Mouse (Mus musculus) adrenal gland (tissue): Measurements from ENCODE around the gene Tmprss9.

ENCODE experiments used
- intact Hi-C: fragments of 180-260 bp; cut with DNase I; formaldehyde crosslinking; loops from one replicate; pipeline ENCODE4 v1.15.1; 2025

Tmprss9 gene

GRCm38 (mm10) chr10:80913364-80914011 is 41.8 kb downstream of the Tmprss9 start:
- intact Hi-C loops = no loop called here

DNA sequence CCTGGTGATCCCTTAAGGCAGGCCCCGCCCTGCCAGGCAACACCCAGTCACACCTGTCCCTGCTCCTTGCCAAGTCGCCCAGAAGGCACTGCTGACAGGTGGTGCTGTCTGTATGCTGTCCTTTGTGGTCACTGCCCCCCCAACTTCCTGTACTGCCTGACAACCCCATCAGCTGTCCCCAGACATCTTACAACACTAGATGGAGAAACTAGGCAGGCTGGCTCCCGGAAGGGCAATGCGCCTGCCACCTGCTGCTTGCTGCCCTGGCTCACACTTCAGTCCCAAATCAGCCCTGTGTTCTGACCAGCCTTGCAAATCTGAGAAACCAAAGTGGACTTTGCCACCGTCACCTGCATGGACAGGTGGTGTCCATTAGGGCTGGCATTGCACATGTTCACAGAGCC is 42.6 kb downstream of the Tmprss9 start:
- intact Hi-C loops = no loop called here

GRCm38 (mm10) chr10:80915260-80915659 is 43.6 kb downstream of the Tmprss9 start:
- intact Hi-C loops = loop anchor here (5.0 kb wide), 1 partner anchor 177 kb away; no protein-coding TSS in a partner anchor

- intact Hi-C loops = loop anchor here (5.0 kb wide), 1 partner anchor 177 kb away; no protein-coding TSS in a partner anchor
Observed at GRCm38 (mm10) chr10:80915736-80916135, 44.1 kb downstream of the Tmprss9 start.

GRCm38 (mm10) chr10:80917336-80917778 is 45.7 kb downstream of the Tmprss9 start:
- intact Hi-C loops = loop anchor here (5.0 kb wide), 1 partner anchor 175 kb away; no protein-coding TSS in a partner anchor

DNA sequence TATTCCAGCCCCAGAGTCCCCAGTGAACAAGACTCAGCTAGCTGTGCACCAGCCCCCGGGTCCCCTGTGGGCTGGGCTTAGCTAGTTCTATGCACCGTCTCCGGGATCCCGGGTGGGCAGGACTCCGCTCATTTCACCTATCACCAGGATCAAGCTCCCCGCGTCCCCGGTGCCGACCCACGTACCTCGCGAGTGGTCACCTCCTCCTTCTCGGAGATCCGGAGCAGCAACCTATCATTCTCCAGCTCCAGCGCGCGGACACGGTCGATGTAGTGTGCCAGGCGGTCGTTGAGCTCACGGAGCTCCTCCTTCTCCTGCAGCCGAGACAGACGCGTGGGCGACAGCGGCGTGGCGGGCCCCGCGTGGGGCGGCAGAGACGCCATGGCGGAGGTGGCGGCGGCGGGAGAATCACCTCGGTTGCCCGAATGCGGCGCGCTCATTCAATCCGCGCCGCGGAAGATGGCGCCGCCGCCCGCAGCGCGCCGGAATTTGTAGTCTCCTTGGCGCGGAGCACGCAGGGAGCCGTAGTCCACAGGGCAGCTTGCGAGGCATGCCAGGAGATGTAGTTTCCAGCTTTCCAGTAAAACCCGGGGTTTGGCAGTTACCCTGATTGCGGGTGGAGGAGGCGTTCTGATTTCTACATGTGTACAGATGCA is 46.3 kb downstream of the Tmprss9 start, which contains the start of gene Lmnb2:
TSS of gene Lmnb2 (minus strand) at position 467 of the 656 bp plus-strand sequence.
- intact Hi-C loops = loop anchor here (5.0 kb wide), 1 partner anchor 174 kb away; no protein-coding TSS in a partner anchor

DNA sequence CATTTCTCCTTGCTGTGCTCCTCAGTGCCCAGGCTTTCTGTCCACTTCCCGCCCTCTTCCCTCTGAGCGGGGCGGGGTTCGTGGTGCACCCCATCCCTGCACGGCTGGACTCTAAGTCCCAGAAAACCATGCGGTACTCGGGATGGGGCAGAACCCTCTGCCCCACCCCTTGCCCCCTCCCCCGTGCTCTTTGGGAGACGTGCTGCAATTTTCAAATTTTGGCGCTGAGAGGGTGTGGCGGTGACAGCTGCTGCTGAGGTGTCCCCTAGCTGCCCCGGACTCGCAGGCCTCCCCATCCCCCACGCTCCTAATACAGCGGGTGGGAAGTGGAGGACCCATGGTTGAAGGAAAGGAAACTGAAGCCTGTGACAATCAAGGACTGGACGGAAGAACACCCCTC is 50.3 kb downstream of the Tmprss9 start:
- intact Hi-C loops = no loop called here

DNA sequence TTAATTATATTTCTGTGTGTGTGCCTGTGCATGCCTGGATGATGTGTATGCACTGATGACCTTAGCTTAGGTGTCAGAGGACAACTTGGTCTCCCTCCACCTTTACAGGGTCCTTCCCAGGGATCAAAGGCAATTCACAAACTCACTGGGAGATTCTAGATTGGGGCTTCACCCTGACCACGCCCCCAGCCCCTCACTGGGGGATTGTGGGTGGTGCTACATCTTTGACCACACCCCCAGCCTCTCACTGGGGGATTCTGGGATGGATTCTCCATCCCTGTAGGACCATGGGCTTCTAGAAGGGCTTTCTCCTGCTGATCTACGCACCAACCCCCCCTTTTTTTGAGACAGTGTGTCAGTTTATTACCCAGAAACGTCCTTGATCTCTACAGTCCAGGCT is 53.8 kb downstream of the Tmprss9 start:
- intact Hi-C loops = no loop called here

GRCm38 (mm10) chr10:80928586-80929298 is 57.1 kb downstream of the Tmprss9 start:
- intact Hi-C loops = loop anchor here (1.0 kb wide), 1 partner anchor 60 kb away; no protein-coding TSS in a partner anchor

- intact Hi-C loops = loop anchor here (1.0 kb wide), 1 partner anchor 59 kb away; no protein-coding TSS in a partner anchor
Observed at GRCm38 (mm10) chr10:80929299-80930226, 57.9 kb downstream of the Tmprss9 start, which contains the start of gene Gadd45b. Gene Gadd45b (plus strand): TSS chr10:80930073.

- intact Hi-C loops = no loop called here
Observed at GRCm38 (mm10) chr10:80930361-80931152, 58.9 kb downstream of the Tmprss9 start.

DNA sequence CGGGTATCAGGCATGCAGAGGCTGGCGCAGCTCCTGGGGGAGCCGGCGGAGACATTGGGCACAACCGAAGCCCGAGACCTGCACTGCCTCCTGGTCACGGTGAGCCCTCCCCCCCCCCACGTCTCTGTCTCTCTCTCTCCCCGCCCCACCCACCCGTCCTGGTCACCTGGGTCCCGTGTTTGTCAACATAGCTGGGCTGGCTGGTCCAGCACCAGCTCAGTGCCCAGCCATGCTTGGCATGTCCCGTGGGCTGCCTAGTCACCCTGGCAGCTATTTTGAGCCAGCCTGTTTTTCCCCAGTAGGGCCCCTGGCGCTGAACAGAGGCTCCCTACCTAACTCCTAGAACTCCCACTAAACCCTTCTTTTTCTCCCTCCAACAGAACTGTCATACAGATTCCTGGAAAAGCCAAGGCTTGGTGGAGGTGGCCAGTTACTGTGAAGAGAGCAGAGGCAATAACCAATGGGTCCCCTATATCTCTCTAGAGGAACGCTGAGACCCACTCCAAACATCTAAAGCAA is 59.6 kb downstream of the Tmprss9 start:
- intact Hi-C loops = no loop called here

GRCm38 (mm10) chr10:80931695-80932094 is 60.0 kb downstream of the Tmprss9 start:
- intact Hi-C loops = no loop called here

GRCm38 (mm10) chr10:80932206-80932605 is 60.6 kb downstream of the Tmprss9 start:
- intact Hi-C loops = no loop called here

- intact Hi-C loops = no loop called here
Observed at GRCm38 (mm10) chr10:80932700-80933420, 61.2 kb downstream of the Tmprss9 start.

DNA sequence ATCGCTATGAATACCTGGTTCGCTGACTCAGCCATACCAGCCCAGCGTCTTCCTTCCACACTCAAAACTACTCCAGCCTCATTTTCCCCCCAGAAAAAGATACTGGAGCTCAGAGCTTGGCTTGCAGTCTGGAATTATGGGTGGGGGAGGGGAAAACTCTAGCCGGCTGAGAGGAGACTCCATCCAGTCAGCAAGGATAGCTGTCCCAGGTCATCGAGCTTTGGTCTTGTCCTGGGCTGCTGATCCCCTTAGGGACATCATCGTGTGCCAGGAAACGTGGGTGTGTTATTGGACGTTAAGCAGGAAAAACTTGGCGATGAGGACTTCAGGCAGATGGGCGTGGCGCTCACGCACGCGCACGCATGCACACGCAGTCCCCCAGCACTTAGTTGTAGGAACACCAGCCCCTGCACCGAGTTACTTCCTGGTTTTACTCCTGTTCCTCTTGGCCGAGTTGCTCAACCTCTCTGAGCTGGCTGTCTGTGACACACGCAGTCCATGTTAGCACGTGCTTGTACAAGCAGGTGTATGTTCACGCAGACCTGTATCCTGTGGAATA is 61.9 kb downstream of the Tmprss9 start:
- intact Hi-C loops = no loop called here

DNA sequence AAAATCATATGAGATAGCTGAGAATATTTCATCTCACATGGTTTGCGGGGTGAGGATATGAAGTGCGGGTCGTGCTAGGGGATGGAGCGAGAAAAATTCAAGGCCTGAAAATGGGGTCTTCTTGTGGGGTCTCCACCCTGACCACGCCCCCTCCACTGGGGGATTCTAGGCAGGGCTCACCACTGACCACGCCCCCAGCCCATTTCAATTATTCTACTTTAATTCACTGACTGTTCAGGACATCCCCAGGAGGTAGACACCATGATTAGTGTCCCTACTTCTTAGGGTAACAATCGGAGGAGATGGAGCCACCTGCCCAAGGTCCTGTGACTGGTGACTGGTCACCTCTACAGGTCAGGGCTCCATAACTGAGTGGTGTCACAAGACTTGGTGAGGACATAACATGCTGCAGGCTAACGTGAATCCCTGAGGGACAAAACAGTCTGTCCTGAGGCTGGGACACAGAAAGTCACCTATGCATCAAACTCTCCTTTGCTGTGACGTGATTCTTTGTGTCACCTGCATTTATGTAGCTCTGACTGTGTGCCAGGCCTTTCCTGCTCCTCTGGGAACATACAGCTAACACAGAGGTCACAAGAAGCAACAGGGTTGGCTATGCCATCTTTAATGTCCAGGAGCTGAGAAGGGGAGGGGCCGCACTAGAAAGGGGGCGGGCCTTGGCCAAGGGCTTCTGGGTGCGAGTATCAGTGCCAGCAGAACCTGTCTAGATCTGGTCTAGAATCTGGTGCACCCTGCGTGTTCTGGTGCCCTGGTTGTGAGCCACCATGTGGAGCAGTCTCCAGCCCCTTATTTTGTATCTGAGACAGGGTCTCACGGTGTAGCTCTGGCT is 62.7 kb downstream of the Tmprss9 start:
- intact Hi-C loops = no loop called here

GRCm38 (mm10) chr10:80935241-80935640 is 63.6 kb downstream of the Tmprss9 start:
- intact Hi-C loops = no loop called here
